Mouse (Mus musculus) MEL (cell line): Measurements from ENCODE around the gene Prrc2b.

Experiments
- BHLHE40 ChIP-seq: IDR thresholded peaks from 2 replicates; pipeline ENCODE4 v1.6.1; 2012; ENCODE audit warnings: low read depth, mild to moderate bottlenecking, inconsistent platforms, low read length, improper control_type of control experiment, borderline replicate concordance
- CHD2 ChIP-seq: IDR thresholded peaks from 2 replicates; pipeline ENCODE4 v1.6.1; 2011; ENCODE audit warnings: low read length, improper control_type of control experiment
- CTCF ChIP-seq, 3 experiments: IDR thresholded peaks in 2 of 3; conservative IDR thresholded peaks in 1 of 3; 2 replicates each; pipeline ENCODE4 v1.5.1; 2011 to 2012; ENCODE audit warnings: low read length in 3 of 3, low read depth in 2 of 3, mild to moderate bottlenecking in 2 of 3, improper control_type of control experiment in 1 of 3, inconsistent platforms in 1 of 3, mixed read lengths in 1 of 3, moderate library complexity in 1 of 3; ENCODE audit not compliant: control insufficient read depth in 1 of 3, insufficient read depth in 1 of 3, poor library complexity in 1 of 3, severe bottlenecking in 1 of 3
- EP300 ChIP-seq, 2 experiments: IDR thresholded peaks; 2 replicates each; pipeline ENCODE4 v1.6.1; 2011; ENCODE audit warnings: improper control_type of control experiment in 2 of 2, low read length in 2 of 2, low read depth in 1 of 2, mild to moderate bottlenecking in 1 of 2
- ETS1 ChIP-seq: IDR thresholded peaks from 2 replicates; pipeline ENCODE4 v1.6.1; 2012; ENCODE audit warnings: low read depth, mild to moderate bottlenecking, inconsistent platforms, low read length, improper control_type of control experiment, moderate library complexity
- GATA1 ChIP-seq: IDR thresholded peaks from 2 replicates; pipeline ENCODE4 v1.6.1; 2011; ENCODE audit warnings: low read depth, low read length, improper control_type of control experiment
- NELFE ChIP-seq: IDR thresholded peaks from 2 replicates; pipeline ENCODE4 v1.6.1; 2011; ENCODE audit warnings: low read depth, low read length, improper control_type of control experiment
- POLR2A ChIP-seq, 2 experiments: IDR thresholded peaks; 2 replicates each; pipeline ENCODE4 v1.6.1; 2011 to 2012; ENCODE audit warnings: low read length in 2 of 2, mild to moderate bottlenecking in 2 of 2, control low read depth in 1 of 2, improper control_type of control experiment in 1 of 2, low read depth in 1 of 2, moderate library complexity in 1 of 2; ENCODE audit not compliant: control insufficient read depth in 1 of 2, insufficient read depth in 1 of 2, poor library complexity in 1 of 2
- SMC3 ChIP-seq: IDR thresholded peaks from 2 replicates; pipeline ENCODE4 v1.6.1; 2011; ENCODE audit warnings: low read depth, low read length, improper control_type of control experiment
- TBP ChIP-seq: IDR thresholded peaks from 2 replicates; pipeline ENCODE4 v1.8.0; 2011; ENCODE audit warnings: low read depth, low read length, improper control_type of control experiment

- TF ChIP-seq CTCF (IDR thresholded peaks at IDR 0.05 in 2 of 3, conservative IDR thresholded peaks at IDR 0.05 in 1 of 3; ENCODE audit: control insufficient read depth in 1 of 3, insufficient read depth in 1 of 3, low read depth in 2 of 3, low read length in 3 of 3, poor library complexity in 1 of 3, severe bottlenecking in 1 of 3) (no peak), SMC3 (no peak), EP300 (IDR thresholded peaks at IDR 0.05; ENCODE audit: low read depth in 1 of 2, low read length in 2 of 2) (no peak), POLR2A (IDR thresholded peaks at IDR 0.05; ENCODE audit: control insufficient read depth in 1 of 2, insufficient read depth in 1 of 2, low read depth in 1 of 2, low read length in 2 of 2, poor library complexity in 1 of 2) (no peak), TBP (no peak), NELFE (no peak), BHLHE40 (no peak), ETS1 (no peak), CHD2 (no peak), GATA1 (no peak)
Observed at GRCm38 (mm10) chr2:32119802-32120750, 30.8 kb upstream of the Prrc2b start.
